Mouse (Mus musculus): ENCODE results near the gene Rmdn2. TPM values are rescaled to one million over a fixed set of nuclear protein-coding genes. Genes with fewer than 3 reads are reported as not detected.

The Rmdn2 gene
- polyA plus RNA-seq, 1 experiment from 2014 or later, result 31.4 TPM

GRCm38 (mm10) chr17:79626241-79626816 is 14.7 kb downstream of the Rmdn2 start:
- H3K27me3 ChIP-seq (ENCODE audit: control insufficient read depth, insufficient read depth, low read depth, low read length), result no peaks in the 10 kb centered on the region
- peaks cover 3% of the 10 kb centered on the region; the same call in 1 of the 2 replicates for H3K36me3 ChIP-seq (ENCODE audit: control insufficient read depth, insufficient read depth, low read length)
- 67% methylated on average over 12 of the region's 12 CpGs for WGBS
- no peak overlapping the region for H3K9ac ChIP-seq (ENCODE audit: low read length)
- no peaks in the 10 kb centered on the region for H3K9me3 ChIP-seq (ENCODE audit: control insufficient read depth, low read length)
- no peak overlapping the region for H3K4me2 ChIP-seq (ENCODE audit: low read depth, low read length)
- H3K27ac ChIP-seq (ENCODE audit: low read length), result no peak overlapping the region
- H3K4me1 ChIP-seq (replicated peaks; ENCODE audit: control insufficient read depth, insufficient read depth, low read length), result no peaks in the 10 kb centered on the region
- no peak overlapping the region for H3K4me3 ChIP-seq (ENCODE audit: low read length)
- ATAC-seq (ENCODE audit: low read depth), result no peak

- 76% methylated on average over 4 of the region's 4 CpGs for WGBS
- no peak for ATAC-seq (ENCODE audit: low read depth)
- no peak overlapping the region for H3K27ac ChIP-seq (ENCODE audit: low read length)
These were observed 38.2 kb downstream of the Rmdn2 start for GRCm38 (mm10) chr17:79649893-79650292.

GRCm38 (mm10) chr17:79650297-79650696 is 38.6 kb downstream of the Rmdn2 start:
- 85% methylated on average over 5 of the region's 5 CpGs for WGBS
- ATAC-seq (ENCODE audit: low read depth), result no peak
- no peaks in the 10 kb centered on the region for H3K27me3 ChIP-seq (ENCODE audit: control insufficient read depth, insufficient read depth, low read depth, low read length)
- no peak overlapping the region for H3K4me3 ChIP-seq (ENCODE audit: low read length)
- no peaks in the 10 kb centered on the region for H3K9me3 ChIP-seq (ENCODE audit: control insufficient read depth, low read length)
- H3K4me2 ChIP-seq (ENCODE audit: low read depth, low read length), result no peak overlapping the region
- no peaks in the 10 kb centered on the region for H3K4me1 ChIP-seq (replicated peaks; ENCODE audit: control insufficient read depth, insufficient read depth, low read length)
- H3K36me3 ChIP-seq (ENCODE audit: control insufficient read depth, insufficient read depth, low read length), result no peaks in the 10 kb centered on the region
- H3K9ac ChIP-seq (ENCODE audit: low read length), result no peak overlapping the region
- no peak overlapping the region for H3K27ac ChIP-seq (ENCODE audit: low read length)

More at GRCm38 (mm10) chr17:79649893-79650292, 38.2 kb downstream of the Rmdn2 start:
- Histone ChIP-seq H3K4me2 (ENCODE audit: low read depth, low read length) (no peak overlapping the region), H3K27me3 (ENCODE audit: control insufficient read depth, insufficient read depth, low read depth, low read length) (no peaks in the 10 kb centered on the region), H3K9ac (ENCODE audit: low read length) (no peak overlapping the region), H3K4me3 (ENCODE audit: low read length) (no peak overlapping the region), H3K36me3 (ENCODE audit: control insufficient read depth, insufficient read depth, low read length) (no peaks in the 10 kb centered on the region), H3K4me1 (replicated peaks; ENCODE audit: control insufficient read depth, insufficient read depth, low read length) (no peaks in the 10 kb centered on the region), H3K9me3 (ENCODE audit: control insufficient read depth, low read length) (no peaks in the 10 kb centered on the region)

- Histone ChIP-seq H3K27me3 (ENCODE audit: control insufficient read depth, insufficient read depth, low read depth, low read length) (no peaks in the 10 kb centered on the region), H3K9ac (ENCODE audit: low read length) (no peak overlapping the region), H3K4me2 (ENCODE audit: low read depth, low read length) (no peak overlapping the region), H3K4me1 (replicated peaks; ENCODE audit: control insufficient read depth, insufficient read depth, low read length) (no peaks in the 10 kb centered on the region), H3K9me3 (ENCODE audit: control insufficient read depth, low read length) (no peaks in the 10 kb centered on the region), H3K4me3 (ENCODE audit: low read length) (no peak overlapping the region), H3K27ac (ENCODE audit: low read length) (no peak overlapping the region), H3K36me3 (ENCODE audit: control insufficient read depth, insufficient read depth, low read length) (no peaks in the 10 kb centered on the region)
- WGBS, result 55% methylated on average over 1 of the region's 1 CpGs
- no peak for ATAC-seq (ENCODE audit: low read depth)
These were observed 41.5 kb downstream of the Rmdn2 start for GRCm38 (mm10) chr17:79653171-79653570.

- H3K4me1 ChIP-seq (replicated peaks; ENCODE audit: control insufficient read depth, insufficient read depth, low read length), result no peaks in the 10 kb centered on the region
- no peak overlapping the region for H3K9ac ChIP-seq (ENCODE audit: low read length)
- H3K4me2 ChIP-seq (ENCODE audit: low read depth, low read length), result no peak overlapping the region
- WGBS, result 76% methylated on average over 3 of the region's 3 CpGs
- no peaks in the 10 kb centered on the region for H3K27me3 ChIP-seq (ENCODE audit: control insufficient read depth, insufficient read depth, low read depth, low read length)
- H3K27ac ChIP-seq (ENCODE audit: low read length), result no peak overlapping the region
- ATAC-seq (ENCODE audit: low read depth), result no peak
- no peak overlapping the region for H3K4me3 ChIP-seq (ENCODE audit: low read length)
- H3K36me3 ChIP-seq (ENCODE audit: control insufficient read depth, insufficient read depth, low read length), result no peaks in the 10 kb centered on the region
- H3K9me3 ChIP-seq (ENCODE audit: control insufficient read depth, low read length), result no peaks in the 10 kb centered on the region
These were observed 42.5 kb downstream of the Rmdn2 start for GRCm38 (mm10) chr17:79654187-79654586.

- WGBS, result 44% methylated on average over 9 of the region's 9 CpGs
- H3K27me3 ChIP-seq (ENCODE audit: control insufficient read depth, insufficient read depth, low read depth, low read length), result no peaks in the 10 kb centered on the region
- no peak overlapping the region for H3K9ac ChIP-seq (ENCODE audit: low read length)
- no peak overlapping the region for H3K4me2 ChIP-seq (ENCODE audit: low read depth, low read length)
- no peaks in the 10 kb centered on the region for H3K9me3 ChIP-seq (ENCODE audit: control insufficient read depth, low read length)
- no peak overlapping the region for H3K4me3 ChIP-seq (ENCODE audit: low read length)
- H3K36me3 ChIP-seq (ENCODE audit: control insufficient read depth, insufficient read depth, low read length), result no peaks in the 10 kb centered on the region
- ATAC-seq (ENCODE audit: low read depth), result 0 out of 2 replicates have a peak, but pooled peaks have one; percentile 47
- H3K27ac ChIP-seq (ENCODE audit: low read length), result no peak overlapping the region
- peaks cover 2% of the 10 kb centered on the region; the same call in 1 of the 2 replicates for H3K4me1 ChIP-seq (replicated peaks; ENCODE audit: control insufficient read depth, insufficient read depth, low read length)
These were observed 46.1 kb downstream of the Rmdn2 start for GRCm38 (mm10) chr17:79657785-79658184.

- H3K27ac ChIP-seq (ENCODE audit: low read length), result no peak overlapping the region
- H3K9ac ChIP-seq (ENCODE audit: low read length), result no peak overlapping the region
- no peaks in the 10 kb centered on the region for H3K9me3 ChIP-seq (ENCODE audit: control insufficient read depth, low read length)
- 56% methylated on average over 3 of the region's 3 CpGs for WGBS
- peaks cover 2% of the 10 kb centered on the region; the same call in 1 of the 2 replicates for H3K4me1 ChIP-seq (replicated peaks; ENCODE audit: control insufficient read depth, insufficient read depth, low read length)
- no peaks in the 10 kb centered on the region for H3K27me3 ChIP-seq (ENCODE audit: control insufficient read depth, insufficient read depth, low read depth, low read length)
- no peaks in the 10 kb centered on the region for H3K36me3 ChIP-seq (ENCODE audit: control insufficient read depth, insufficient read depth, low read length)
- no peak overlapping the region for H3K4me2 ChIP-seq (ENCODE audit: low read depth, low read length)
- no peak for ATAC-seq (ENCODE audit: low read depth)
- no peak overlapping the region for H3K4me3 ChIP-seq (ENCODE audit: low read length)
These were observed 46.8 kb downstream of the Rmdn2 start for GRCm38 (mm10) chr17:79658452-79658851.

- Histone ChIP-seq H3K4me1 (replicated peaks; ENCODE audit: control insufficient read depth, insufficient read depth, low read length) (peaks cover 2% of the 10 kb centered on the region; the same call in 1 of the 2 replicates), H3K4me3 (ENCODE audit: low read length) (no peak overlapping the region), H3K4me2 (ENCODE audit: low read depth, low read length) (no peak overlapping the region), H3K27ac (ENCODE audit: low read length) (no peak overlapping the region), H3K27me3 (ENCODE audit: control insufficient read depth, insufficient read depth, low read depth, low read length) (no peaks in the 10 kb centered on the region), H3K36me3 (ENCODE audit: control insufficient read depth, insufficient read depth, low read length) (no peaks in the 10 kb centered on the region), H3K9me3 (ENCODE audit: control insufficient read depth, low read length) (no peaks in the 10 kb centered on the region), H3K9ac (ENCODE audit: low read length) (no peak overlapping the region)
- no peak for ATAC-seq (ENCODE audit: low read depth)
- 70% methylated on average over 8 of the region's 8 CpGs for WGBS
These were observed 47.2 kb downstream of the Rmdn2 start for GRCm38 (mm10) chr17:79658863-79659262.

- 22% methylated on average over 7 of the region's 7 CpGs for WGBS
- Histone ChIP-seq H3K9ac (ENCODE audit: low read length) (no peak overlapping the region), H3K27me3 (ENCODE audit: control insufficient read depth, insufficient read depth, low read depth, low read length) (no peaks in the 10 kb centered on the region), H3K4me2 (ENCODE audit: low read depth, low read length) (peak overlapping the region; percentile 19; the same call in 1 of the 2 replicates), H3K4me1 (replicated peaks; ENCODE audit: control insufficient read depth, insufficient read depth, low read length) (peaks cover 2% of the 10 kb centered on the region; the same call in 1 of the 2 replicates), H3K9me3 (ENCODE audit: control insufficient read depth, low read length) (no peaks in the 10 kb centered on the region), H3K27ac (ENCODE audit: low read length) (peak overlapping the region; percentile 41; the same call in 1 of the 2 replicates), H3K4me3 (ENCODE audit: low read length) (no peak overlapping the region), H3K36me3 (ENCODE audit: control insufficient read depth, insufficient read depth, low read length) (no peaks in the 10 kb centered on the region)
- peak; percentile 85 for ATAC-seq (ENCODE audit: low read depth)
These were observed 49.7 kb downstream of the Rmdn2 start for GRCm38 (mm10) chr17:79661387-79661786.

Data from lung, embryonic 16.5 days (tissue).